Mouse (Mus musculus) right cerebral cortex, postnatal 4 days (tissue): ENCODE data around the gene Ccl24.

Experiments
- DNase-seq: peaks from one replicate; pipeline ENCODE4 v3.0.0-alpha.2; 2022

Ccl24 gene

DNA sequence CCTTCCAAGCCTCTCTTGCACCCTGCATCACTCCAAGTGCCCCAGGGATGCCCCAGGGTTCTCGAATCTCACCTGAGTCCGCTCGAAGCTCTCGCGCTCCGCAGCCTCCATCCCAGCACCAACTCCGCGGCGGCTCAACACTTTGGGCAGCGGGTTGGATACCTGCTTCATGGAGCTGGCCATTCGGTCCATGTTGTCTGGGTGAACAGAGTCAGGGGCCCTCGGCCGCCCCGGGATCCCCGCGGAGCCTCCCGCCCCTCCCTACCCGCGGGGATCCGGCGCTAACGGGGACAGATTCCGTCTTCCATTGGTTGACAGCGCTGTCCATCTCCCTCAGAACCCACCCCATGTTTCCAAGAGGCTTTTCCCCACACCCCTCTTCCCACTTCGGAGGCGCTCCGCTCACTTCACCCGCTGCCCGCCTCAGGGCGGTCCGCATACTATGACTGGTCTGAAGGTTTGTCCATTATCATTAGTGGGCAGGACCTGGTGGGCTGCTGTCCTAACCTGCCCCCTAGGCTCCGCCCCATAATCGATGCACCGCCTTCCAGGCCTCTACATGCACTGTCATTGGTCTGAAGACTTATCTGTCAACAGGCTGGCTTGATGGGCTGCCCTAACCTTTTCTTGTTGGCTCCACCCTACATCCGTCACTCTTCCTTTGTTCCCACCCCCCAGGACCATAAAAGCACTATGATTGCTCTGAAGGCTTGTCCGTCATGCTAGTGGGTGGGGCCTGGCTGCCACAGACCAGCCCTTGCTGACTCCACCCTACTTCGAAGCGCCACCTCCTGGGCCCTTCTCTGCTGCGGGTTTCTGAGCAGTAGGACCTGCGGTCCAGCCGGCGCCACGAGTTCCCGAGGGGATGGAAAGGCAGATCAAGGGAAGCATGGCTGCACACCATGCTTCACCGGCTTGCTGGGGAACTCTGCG is 27.7 kb downstream of the Ccl24 start, which contains the start of gene Hip1:
Gene Hip1 (minus strand): TSS at position 256 of the 933 bp plus-strand sequence.
- peak; percentile 96 for DNase-seq

GRCm38 (mm10) chr5:135544032-135544558 is 28.8 kb downstream of the Ccl24 start:
- peak; percentile 25 for DNase-seq

GRCm38 (mm10) chr5:135537794-135538214 is 35.0 kb downstream of the Ccl24 start:
- DNase-seq = no peak

DNA sequence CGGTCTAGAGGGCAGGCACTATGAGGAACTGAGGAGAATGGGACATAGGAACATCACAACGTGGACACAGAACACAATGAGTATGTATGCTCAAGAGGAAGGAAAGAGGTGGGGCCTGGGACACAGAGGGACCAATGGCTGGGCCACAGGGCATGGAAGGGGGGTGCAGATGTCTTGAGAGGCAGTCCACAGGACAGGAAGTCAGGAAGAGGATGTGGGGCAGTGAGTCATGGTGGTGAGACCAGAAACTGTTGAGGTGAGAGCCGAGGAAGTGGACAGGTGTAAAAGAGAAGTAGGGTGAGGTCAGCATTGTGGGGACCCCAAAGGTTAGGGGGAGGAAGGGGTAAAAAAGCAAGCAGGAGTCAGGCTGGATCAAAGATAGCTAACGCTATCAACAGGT is 35.5 kb downstream of the Ccl24 start:
- no peak for DNase-seq

DNA sequence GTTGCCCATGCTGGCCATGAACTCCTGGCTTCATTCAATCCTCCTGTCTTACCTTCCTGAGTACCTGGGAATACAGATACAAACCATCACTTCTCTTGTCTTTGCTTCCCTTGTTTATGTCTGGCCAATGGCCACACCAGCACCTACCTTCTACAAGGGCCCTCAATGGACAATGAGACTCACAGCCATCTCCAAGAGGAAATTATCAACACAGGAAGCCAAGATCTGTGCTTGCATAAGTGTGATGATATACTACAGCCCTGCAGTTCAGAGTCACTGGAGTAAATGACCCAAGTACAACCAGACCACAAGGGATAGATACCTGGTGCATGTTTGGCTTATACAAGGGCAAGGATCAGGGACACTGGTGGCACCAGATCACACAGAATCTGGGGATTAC is 37.0 kb downstream of the Ccl24 start:
- no peak for DNase-seq

DNA sequence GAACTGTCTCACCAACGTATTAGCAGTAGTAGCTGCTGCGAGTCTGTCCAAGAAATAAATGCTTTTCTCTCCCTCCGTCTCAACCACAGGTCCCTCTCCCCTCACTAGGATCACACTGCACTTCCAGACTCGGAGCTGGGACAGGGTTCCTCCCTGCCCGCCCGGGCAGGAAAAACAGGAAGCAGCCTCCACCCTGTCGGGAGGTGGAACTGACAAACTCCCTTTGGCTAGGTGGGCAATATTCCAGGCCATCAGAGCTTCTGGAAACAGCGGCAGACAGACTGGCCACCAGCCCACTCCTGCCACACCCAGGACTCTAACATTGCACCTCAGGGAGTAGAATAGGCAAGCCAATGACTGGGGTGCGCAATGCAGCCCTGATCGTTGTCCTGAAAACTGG is 39.4 kb downstream of the Ccl24 start:
- DNase-seq = no peak

DNA sequence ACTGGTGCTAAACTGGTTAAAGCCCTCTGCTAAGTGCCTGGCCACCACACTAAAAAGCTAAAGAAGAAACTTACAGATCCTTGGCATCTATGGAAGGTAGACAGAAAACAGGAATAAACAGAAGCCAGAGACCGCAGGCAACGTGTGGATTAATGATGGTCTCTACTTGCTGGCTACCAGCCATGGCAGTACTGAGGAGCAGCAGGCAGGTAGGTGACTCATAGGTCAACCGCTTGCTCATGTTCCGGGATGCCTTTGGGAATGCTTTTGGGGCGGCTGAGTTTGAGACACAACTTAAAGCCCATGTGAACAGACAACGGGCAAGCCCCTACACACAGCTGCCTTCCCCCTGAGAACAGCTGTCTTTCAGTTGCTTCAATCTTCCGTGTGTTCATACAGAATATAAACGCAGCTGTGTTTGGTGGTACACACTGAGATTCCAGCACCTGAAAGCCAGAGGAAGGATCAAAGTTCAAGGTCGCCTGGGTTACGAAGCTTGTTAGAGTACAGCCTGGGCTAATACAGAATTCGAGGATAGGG is 41.5 kb downstream of the Ccl24 start:
- DNase-seq = no peak

GRCm38 (mm10) chr5:135529964-135530363 is 42.9 kb downstream of the Ccl24 start:
- DNase-seq = no peak

DNA sequence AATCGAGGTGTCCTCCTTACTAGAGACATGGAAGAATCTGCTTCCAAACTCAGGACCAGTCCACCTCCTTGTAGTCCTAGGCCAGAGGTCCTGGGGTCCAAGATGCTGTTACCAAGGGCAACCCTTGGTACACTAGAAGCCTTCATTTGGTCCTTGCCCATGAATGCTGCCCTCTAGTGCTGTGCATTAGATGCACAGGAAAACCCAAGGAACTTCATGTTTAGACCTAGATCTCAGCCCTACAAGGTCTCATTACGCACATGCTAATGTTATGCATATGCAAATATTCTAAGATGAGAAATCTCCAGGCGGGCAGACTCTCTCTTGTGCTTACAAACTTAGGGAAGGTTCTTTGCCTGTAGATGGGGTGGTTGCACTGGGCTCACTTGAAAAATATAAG is 43.5 kb downstream of the Ccl24 start:
- DNase-seq = no peak

GRCm38 (mm10) chr5:135527986-135528385 is 44.9 kb downstream of the Ccl24 start:
- no peak for DNase-seq

DNA sequence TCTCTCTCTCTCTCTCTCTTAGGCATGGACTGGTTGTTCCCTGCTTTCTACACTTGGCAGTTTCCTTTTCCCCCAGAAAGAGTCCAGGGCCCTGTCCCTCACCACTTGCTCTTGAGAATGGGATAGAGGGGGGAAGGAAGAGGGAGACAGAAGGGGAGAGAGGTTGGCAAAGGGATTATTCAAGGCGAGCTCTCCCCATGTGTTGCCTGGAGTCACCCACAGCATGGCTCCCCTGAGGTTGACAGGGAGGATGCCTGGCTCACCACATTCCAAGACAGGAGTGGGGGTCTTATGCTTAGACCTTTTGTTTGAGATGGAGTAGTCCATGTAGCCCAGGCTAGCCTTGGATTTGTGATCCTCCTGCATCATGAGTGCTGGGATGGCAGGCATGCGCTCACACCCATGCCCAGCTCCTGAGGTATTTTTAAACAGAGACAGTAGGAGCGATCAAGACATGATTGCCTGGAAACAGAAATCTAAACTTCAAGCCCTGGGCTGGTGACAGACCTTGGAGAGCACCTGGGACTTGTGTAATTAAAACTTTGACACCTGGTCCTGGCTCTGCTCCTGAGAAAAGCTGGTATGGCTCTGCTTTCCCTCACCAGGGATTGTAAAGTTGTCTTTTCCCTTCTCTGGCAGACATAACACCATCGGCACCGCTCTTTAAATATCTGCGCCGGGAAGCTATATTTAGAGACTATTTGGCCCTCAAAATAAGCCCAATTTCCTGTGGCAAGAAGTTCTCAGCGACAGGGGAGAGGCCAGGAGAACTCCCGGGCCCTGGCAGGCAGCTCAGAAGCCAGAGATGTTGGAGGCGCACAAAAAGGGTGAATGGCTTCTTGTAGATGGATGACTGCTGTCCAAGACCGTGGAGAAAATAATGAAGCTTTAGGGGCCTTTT is 47.9 kb downstream of the Ccl24 start:
- no peak for DNase-seq

GRCm38 (mm10) chr5:135524087-135524486 is 48.8 kb downstream of the Ccl24 start:
- no peak for DNase-seq

- DNase-seq = no peak
Observed at GRCm38 (mm10) chr5:135522111-135522722, 50.6 kb downstream of the Ccl24 start.
